8 mouse cellular contexts compared by ENCODE assay signal in the genomic region with DNA sequence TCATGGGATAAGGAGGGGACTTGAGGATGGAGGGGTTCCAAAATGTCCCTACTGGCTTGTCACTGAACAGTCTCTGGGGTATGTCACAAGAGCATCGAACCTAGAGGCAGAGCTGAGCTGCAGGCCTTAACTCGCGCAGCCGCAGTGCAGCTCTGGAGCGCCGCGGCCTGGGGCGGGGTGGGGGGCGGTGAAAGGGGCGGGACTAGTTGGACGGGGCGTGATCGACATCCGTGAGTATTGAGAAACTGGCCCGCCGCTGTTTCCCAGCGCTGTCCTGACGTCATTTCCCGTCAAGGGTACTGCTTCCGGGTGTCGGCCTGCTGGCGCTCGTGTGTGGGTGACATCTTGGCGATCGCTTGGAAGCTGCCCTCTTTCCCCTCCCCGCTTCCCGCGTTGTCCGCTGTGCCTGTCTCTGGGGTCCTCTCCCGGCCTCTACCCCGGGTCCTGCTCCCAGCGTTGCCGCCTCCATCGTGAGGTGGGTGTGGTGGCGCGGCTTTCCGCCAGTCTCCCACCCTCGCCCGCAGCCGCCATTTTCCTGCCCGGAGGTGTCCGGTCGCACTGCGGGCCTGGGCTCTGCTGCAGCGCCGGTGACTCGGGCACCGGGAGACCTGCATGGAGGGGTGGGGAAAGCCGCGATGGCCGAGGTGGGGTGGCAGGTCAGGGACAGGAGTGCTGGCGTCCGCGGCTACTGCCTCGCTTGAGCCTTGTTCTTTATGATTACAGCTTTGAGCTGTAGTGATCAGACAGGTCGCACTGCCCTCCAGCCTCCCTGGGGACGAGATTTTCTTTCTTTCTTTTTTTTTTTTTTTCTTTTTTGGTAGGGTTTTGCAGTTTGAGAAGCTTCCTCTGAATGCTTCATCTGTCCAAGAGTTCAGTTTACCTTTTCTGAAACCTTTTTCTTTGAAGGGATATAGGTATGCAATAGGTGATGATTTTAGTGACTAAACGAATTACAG. TPM values are rescaled to one million over a fixed set of nuclear protein-coding genes. Genes with fewer than 3 reads are reported as not detected.
DNase-seq lines count a peak whose midpoint lies in the region; ATAC-seq lines count a peak whose summit lies in the region.

Gene Ociad1 (plus strand): TSS at position 283 of the 956 bp plus-strand sequence.

- peak within 1 kb of the TSS; percentile 94 for H3K4me3 ChIP-seq in intestine, embryonic 14.5 days (ENCODE audit: low read depth, low read length)

- ATAC-seq in intestine, embryonic 14.5 days (replicated peaks; ENCODE audit: low FRiP score, low TSS enrichment, low read depth): peak; percentile 99

- DNase-seq in adrenal gland, adult 18-20 months (ENCODE audit: low spot score in 2 of 2): peak; percentile 87 to 90
- DNase-seq in embryo, embryonic 11 days: peak; percentile 99
- peak; percentile 95 for DNase-seq in gastrocnemius, postnatal 25 days
- DNase-seq in intestine, embryonic 14.5 days (ENCODE audit: low spot score): peak; percentile 97
- DNase-seq in left cerebral cortex, postnatal 14 days (ENCODE audit: low spot score in 2 of 2): peak; percentile 96 to 97
- DNase-seq in mesoderm, embryonic 11.5 days (ENCODE audit: low read depth, low spot score): peak; percentile 98
- DNase-seq in right cerebral cortex, postnatal 36 days (ENCODE audit: low spot score in 2 of 2): peak; percentile 96 to 97
- peak; percentile 98 for DNase-seq in yolk sac, embryonic 10.5 days (ENCODE audit: low spot score)

- H3K27ac ChIP-seq in intestine, embryonic 14.5 days (ENCODE audit: low read depth): peak within 1 kb of the TSS; percentile 90

- H3K36me3 ChIP-seq in intestine, embryonic 14.5 days (ENCODE audit: control insufficient read depth, insufficient read depth, low read length): peaks cover 30% of the 10 kb centered on the region

- under 1% methylated on average over 53 of the region's 58 CpGs for WGBS in intestine, embryonic 14.5 days

- peak within 1 kb of the TSS; percentile 60 for H3K4me2 ChIP-seq in intestine, embryonic 14.5 days (ENCODE audit: low read length)

- H3K4me1 ChIP-seq in intestine, embryonic 14.5 days (replicated peaks; ENCODE audit: control insufficient read depth, insufficient read depth, low read length): 0 out of 2 replicates have a peak, but pooled peaks cover 4% of the 10 kb centered on the region

- intact Hi-C loops in left cerebral cortex, postnatal 14 days (cut with DNase I): loop anchor here (5.0 kb wide), 2 partner anchors 35 to 160 kb away; partner anchors contain the start of gene Fryl

- H3K9ac ChIP-seq in intestine, embryonic 14.5 days (ENCODE audit: low read length): peak within 1 kb of the TSS; percentile 96

- H3K27me3 ChIP-seq in intestine, embryonic 14.5 days (replicated peaks; ENCODE audit: control insufficient read depth, insufficient read depth, low read length): no peaks in the 10 kb centered on the region

- H3K9me3 ChIP-seq in intestine, embryonic 14.5 days (ENCODE audit: control insufficient read depth, low read length): no peaks in the 10 kb centered on the region

RNA-seq across cellular contexts. Expression of gene Ociad1, which starts in this region (rescaled TPM):
- total RNA-seq in adrenal gland, adult 18-20 months (2021): 100 to 1,000 TPM; 245 to 250 TPM
- 100 to 1,000 TPM; 137 TPM for total RNA-seq in gastrocnemius, postnatal 25 days (2021)
- 148 and 164 TPM in 2 replicates for polyA plus RNA-seq in intestine, embryonic 14.5 days (2014; fragmentation: Nextera tagmentation; extraction: Ambion mirVana)
- 100 to 1,000 TPM; 389 to 400 TPM for total RNA-seq in left cerebral cortex, postnatal 14 days (2021)

Comparison
In these comparisons a context has a peak if more than half of its experiments do, and no peak if none do; other contexts are left out.
1. Peak in every context shown above with its lines: DNase-seq, ATAC-seq, H3K4me3 ChIP-seq and H3K27ac ChIP-seq.